Mouse (Mus musculus): ENCODE data around the gene Clec2i. TPM values are rescaled to one million over a fixed set of nuclear protein-coding genes. Genes with fewer than 3 reads are reported as not detected.

Clec2i gene
- total and polyA plus RNA-seq, 2 experiments from 2014 or later: not detected

DNA sequence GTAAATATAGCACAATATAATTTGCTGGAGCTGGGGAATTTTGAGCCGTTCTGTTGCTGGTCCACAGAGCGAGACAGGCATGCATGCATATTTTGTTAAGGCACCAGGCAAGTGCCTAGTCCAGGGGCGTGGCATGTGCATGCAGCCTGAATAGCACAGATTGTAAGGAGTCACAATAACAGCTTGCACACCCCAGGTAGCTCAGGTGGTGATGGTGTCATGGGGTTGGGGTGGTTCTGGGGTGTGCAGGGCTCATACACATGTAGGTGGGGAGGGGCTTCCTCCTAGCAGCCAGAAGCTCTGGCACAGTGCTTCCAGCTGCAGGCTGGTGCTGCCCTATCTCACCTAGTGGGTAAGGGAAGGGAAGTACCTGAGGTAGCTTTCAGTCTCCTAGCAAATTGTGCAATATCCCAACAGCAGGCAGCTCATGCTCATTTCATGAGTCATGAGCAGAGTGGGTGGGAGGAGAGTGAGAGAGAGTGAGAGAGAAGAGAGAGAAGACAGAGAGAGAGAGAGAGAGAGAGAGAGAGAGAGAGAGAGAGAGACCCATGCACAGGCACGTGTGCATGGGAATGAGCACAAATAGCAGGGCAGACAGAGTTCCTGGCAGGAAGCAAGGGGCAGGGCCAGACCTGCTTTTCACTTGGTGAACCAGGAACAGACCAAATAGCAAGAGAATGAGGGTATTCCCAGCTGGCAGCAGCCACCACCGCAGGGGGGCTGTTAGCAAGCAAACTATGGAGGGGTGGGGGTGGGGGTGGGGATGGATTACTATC, 54.4 kb downstream of the Clec2i start:
- Histone ChIP-seq H3K9ac (replicated peaks; ENCODE audit: low read length, poor library complexity, severe bottlenecking) (no peak overlapping the region), H3K9me3 (ENCODE audit: low read length) (no peaks in the 10 kb centered on the region), H3K27me3 (ENCODE audit: insufficient read depth, low read length) (no peaks in the 10 kb centered on the region), H3K27ac (ENCODE audit: low read depth, low read length) (no peak overlapping the region), H3K36me3 (ENCODE audit: insufficient read depth, low read length) (no peaks in the 10 kb centered on the region), H3K4me1 (ENCODE audit: insufficient read depth, low read length) (no peaks in the 10 kb centered on the region), H3K4me3 (ENCODE audit: low read depth, low read length) (no peak overlapping the region), H3K4me2 (ENCODE audit: low read depth, low read length, poor library complexity, severe bottlenecking) (no peak overlapping the region)
- whole genome bisulfite sequencing: 83% methylated on average over 5 of the region's 5 CpGs
- TF ChIP-seq CTCF (IDR thresholded peaks at IDR 0.05): no peak
- ATAC-seq (ENCODE audit: low FRiP score) (no peak), DNase-seq (ENCODE audit: low spot score) (no peak)

DNA sequence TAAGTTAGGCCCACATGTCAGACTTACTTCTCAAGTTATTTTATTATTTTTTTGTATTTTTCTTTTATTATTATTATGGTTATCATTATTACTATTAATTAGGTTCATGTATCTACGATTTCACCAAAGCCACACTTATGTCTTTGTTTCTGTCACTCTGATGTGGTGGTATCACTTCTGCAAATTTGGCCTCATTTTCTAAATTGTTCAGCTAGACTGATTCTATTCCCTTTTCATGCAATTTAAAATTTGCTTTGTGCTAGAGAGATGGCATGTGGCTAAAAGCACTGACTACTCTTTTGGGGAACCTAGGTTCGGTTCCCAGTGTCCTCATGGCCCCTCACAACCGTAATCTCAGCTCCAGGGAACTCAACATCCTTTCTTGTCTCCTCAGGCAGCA, 58.2 kb downstream of the Clec2i start:
- Histone ChIP-seq H3K27me3 (ENCODE audit: insufficient read depth, low read length) (no peaks in the 10 kb centered on the region), H3K9me3 (ENCODE audit: low read length) (no peaks in the 10 kb centered on the region), H3K4me3 (ENCODE audit: low read depth, low read length) (no peak overlapping the region), H3K9ac (replicated peaks; ENCODE audit: low read length, poor library complexity, severe bottlenecking) (no peak overlapping the region), H3K4me1 (ENCODE audit: insufficient read depth, low read length) (no peaks in the 10 kb centered on the region), H3K36me3 (ENCODE audit: insufficient read depth, low read length) (no peaks in the 10 kb centered on the region), H3K4me2 (ENCODE audit: low read depth, low read length, poor library complexity, severe bottlenecking) (no peak overlapping the region), H3K27ac (ENCODE audit: low read depth, low read length) (no peak overlapping the region)
- ATAC-seq (ENCODE audit: low FRiP score) (no peak), DNase-seq (ENCODE audit: low spot score) (no peak)
- 86% methylated on average over 3 of the region's 3 CpGs for whole genome bisulfite sequencing
- TF ChIP-seq CTCF (IDR thresholded peaks at IDR 0.05): no peak

Small RNAs within 50 kb of the gene (microRNA-seq; reads per million reads assigned to microRNA genes)
- not detected for gene Gm27336 (ENCODE audit: borderline number of aligned reads)

Other genes with a start within 250 kb of the Clec2i start
- gene Clec2h, start 225.2 kb upstream of the Clec2i start, total RNA-seq (2014; rRNA removed): not detected in 2 replicates
- gene Clec2h, start 225.2 kb upstream of the Clec2i start, polyA plus RNA-seq (2015; fragmentation: Nextera tagmentation; extraction: Ambion mirVana): not detected in 2 replicates
- gene Klrb1, start 164.5 kb upstream of the Clec2i start, total RNA-seq (2014; rRNA removed): 2.3 TPM in 1 of 2 replicates, not detected in the other
- gene Klrb1, start 164.5 kb upstream of the Clec2i start, polyA plus RNA-seq (2015; fragmentation: Nextera tagmentation; extraction: Ambion mirVana): 2.6 and 3.0 TPM in 2 replicates
- 0.09 and 0.77 TPM in 2 replicates for gene Klrb1c, start 98.4 kb upstream of the Clec2i start, total RNA-seq (2014; rRNA removed)
- 0.09 and 0.25 TPM in 2 replicates for gene Klrb1c, start 98.4 kb upstream of the Clec2i start, polyA plus RNA-seq (2015; fragmentation: Nextera tagmentation; extraction: Ambion mirVana)
- gene Gm44511, start 61.3 kb upstream of the Clec2i start, total RNA-seq (2014; rRNA removed): not detected in 2 replicates
- not detected in 2 replicates for gene Gm44511, start 61.3 kb upstream of the Clec2i start, polyA plus RNA-seq (2015; fragmentation: Nextera tagmentation; extraction: Ambion mirVana)
- not detected in 2 replicates for gene Klrb1b, start 61.3 kb upstream of the Clec2i start, total RNA-seq (2014; rRNA removed)
- not detected in 2 replicates for gene Klrb1b, start 61.3 kb upstream of the Clec2i start, polyA plus RNA-seq (2015; fragmentation: Nextera tagmentation; extraction: Ambion mirVana)
- 0.19 and 0.38 TPM in 2 replicates for gene BC035044, start 3.5 kb downstream of the Clec2i start, total RNA-seq (2014; rRNA removed)
- 0.29 and 0.41 TPM in 2 replicates for gene BC035044, start 3.5 kb downstream of the Clec2i start, polyA plus RNA-seq (2015; fragmentation: Nextera tagmentation; extraction: Ambion mirVana)
- not detected in 2 replicates for gene Clec2g, start 46.8 kb downstream of the Clec2i start, total RNA-seq (2014; rRNA removed)
- not detected in 2 replicates for gene Clec2g, start 46.8 kb downstream of the Clec2i start, polyA plus RNA-seq (2015; fragmentation: Nextera tagmentation; extraction: Ambion mirVana)
- gene Klrb1f, start 158.3 kb downstream of the Clec2i start, total RNA-seq (2014; rRNA removed): 0.19 and 0.93 TPM in 2 replicates
- 0.42 and 0.46 TPM in 2 replicates for gene Klrb1f, start 158.3 kb downstream of the Clec2i start, polyA plus RNA-seq (2015; fragmentation: Nextera tagmentation; extraction: Ambion mirVana)
- not detected in 2 replicates for gene Clec2e, start 213.3 kb downstream of the Clec2i start, total RNA-seq (2014; rRNA removed)
- not detected in 2 replicates for gene Clec2e, start 213.3 kb downstream of the Clec2i start, polyA plus RNA-seq (2015; fragmentation: Nextera tagmentation; extraction: Ambion mirVana)

All from midbrain, postnatal 0 days (tissue).